Mouse (Mus musculus) v-Abl transformed pro-B cells (cell line): Measurements from ENCODE around the gene Spin2c.

Experiments used
- in situ Hi-C, 2 experiments: fragments of 400-800 bp; cut with MboI; formaldehyde crosslinking; loops; one replicate each; pipeline ENCODE4 v1.15.1; 2025; ENCODE audit not compliant: unreplicated experiment in 2 of 2

Spin2c gene

GRCm38 (mm10) chrX:153831951-153832561 is at the start of gene Spin2c:
Gene Spin2c, plus strand, starts transcription at chrX:153832225.
- in situ Hi-C loops = no loop called here

- in situ Hi-C loops = no loop called here
These were observed 581 bp downstream of the Spin2c start for GRCm38 (mm10) chrX:153832606-153833005.
